Mouse (Mus musculus) small intestine, adult 2 months (tissue): ENCODE results near the gene Serpina3c.

Source experiments
- CTCF ChIP-seq: fragments of 200-500 bp; IDR thresholded peaks from 2 replicates; pipeline ENCODE4 v1.5.1; 2012; ENCODE audit warnings: low read depth, mild to moderate bottlenecking, control low read depth, inconsistent platforms, low read length, moderate library complexity, mixed read lengths; ENCODE audit not compliant: insufficient replicate concordance, insufficient read length; ENCODE audit errors: extremely low read depth
- POLR2A ChIP-seq: fragments of 200-500 bp; IDR thresholded peaks from 2 replicates; pipeline ENCODE4 v1.6.1; 2012; ENCODE audit warnings: low read depth, mild to moderate bottlenecking, control low read depth, inconsistent platforms, low read length, moderate library complexity

DNA sequence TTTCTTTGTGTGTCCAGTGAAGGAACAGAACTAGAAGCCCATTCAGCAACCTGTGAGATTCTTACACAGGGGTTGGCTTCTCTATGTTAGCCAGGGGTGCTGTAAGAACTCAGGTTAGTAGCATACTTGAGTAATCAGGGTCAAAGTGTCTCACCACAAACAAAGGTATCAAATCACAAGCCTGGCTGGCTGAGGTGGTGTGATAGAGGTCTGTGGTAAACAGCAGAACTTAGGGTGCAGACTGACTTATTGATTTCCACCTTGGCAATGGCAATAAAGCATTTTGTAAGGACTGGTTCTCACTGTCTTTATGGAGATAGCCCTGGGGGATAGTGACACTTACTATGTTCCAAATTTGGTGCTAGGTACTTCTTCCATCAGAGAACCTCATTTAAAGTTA lies 47.8 kb downstream of the Serpina3c start:
- no peak for TF ChIP-seq POLR2A
- no peak for TF ChIP-seq CTCF
